Mouse (Mus musculus) adrenal gland, adult 8-10 months (tissue): ENCODE measurements at regions not wholly inside any gene's neighbourhood (a gene's known extent, or its start where the extent isn't known, plus 50 kb on each side); places are given as distances from the start of the nearest gene placed in this dataset.

ENCODE experiments used
- DNase-seq: peaks from one replicate; pipeline ENCODE4 v3.0.0; 2022

GRCm38 (mm10) chr12:99097618-99098066 lies 177.3 kb downstream of the Ttc8 start:
- DNase-seq: no peak

DNA sequence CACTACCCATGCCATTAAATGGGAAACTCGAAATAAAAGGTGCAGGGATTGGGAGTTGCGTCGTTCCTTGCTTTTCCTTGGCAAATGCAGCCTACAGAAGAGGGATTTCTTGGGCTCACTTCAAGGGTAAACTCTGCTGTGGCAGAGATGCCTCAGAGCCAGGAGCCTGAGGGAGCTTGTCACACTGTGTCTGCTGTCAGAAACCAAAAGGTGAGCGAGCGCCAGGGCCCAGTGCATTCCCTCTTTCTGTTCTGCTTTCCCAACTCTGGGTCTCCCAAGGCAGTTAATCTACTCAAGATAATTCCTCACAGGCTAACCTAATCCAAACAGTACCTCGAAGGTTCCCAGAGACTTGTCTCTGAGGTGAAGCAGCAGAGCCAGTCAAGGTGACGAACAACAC lies 179.5 kb downstream of the Ttc8 start:
- DNase-seq: no peak

DNA sequence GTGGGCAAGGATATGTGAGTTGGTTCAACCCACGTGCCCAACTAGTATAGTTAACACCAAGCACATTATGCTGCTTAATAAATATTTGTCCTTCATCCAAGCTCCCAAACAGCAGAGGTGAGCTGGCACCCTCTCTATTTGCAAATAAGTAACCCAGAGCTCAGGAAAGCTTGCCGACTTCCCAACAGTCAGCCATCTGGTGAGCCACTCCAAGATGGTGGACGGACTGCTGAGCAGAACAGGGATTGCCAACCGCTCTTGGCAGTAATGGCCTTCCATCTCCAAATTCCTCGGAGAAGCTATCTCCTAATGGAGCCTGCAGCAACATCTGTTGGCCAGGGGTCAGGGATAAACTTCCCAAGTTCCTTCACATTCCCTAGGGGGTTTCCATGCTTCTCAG lies 188.2 kb downstream of the Ttc8 start:
- no peak for DNase-seq

- DNase-seq: no peak
These were observed 193.4 kb downstream of the Ttc8 start for GRCm38 (mm10) chr12:99113781-99114180.

DNA sequence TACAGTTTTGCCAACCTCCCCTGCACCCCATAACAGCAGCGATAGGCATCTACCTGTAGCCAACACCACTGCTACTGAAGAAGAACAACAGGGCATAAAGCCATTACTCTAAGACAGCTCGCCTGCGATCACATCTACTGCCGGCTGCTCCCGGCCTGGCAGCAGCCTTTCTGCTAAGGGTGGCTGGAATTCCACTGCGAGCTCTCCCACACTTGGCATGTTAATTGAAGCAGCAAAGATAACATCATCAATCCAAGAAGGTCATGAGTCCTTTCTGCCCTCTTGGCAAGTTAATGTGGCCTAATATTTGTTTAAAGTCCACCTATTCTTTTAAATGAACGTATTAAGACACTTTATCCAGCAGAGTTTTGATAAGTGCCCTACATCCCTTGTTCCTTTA lies 196.1 kb downstream of the Ttc8 start:
- DNase-seq: no peak

DNA sequence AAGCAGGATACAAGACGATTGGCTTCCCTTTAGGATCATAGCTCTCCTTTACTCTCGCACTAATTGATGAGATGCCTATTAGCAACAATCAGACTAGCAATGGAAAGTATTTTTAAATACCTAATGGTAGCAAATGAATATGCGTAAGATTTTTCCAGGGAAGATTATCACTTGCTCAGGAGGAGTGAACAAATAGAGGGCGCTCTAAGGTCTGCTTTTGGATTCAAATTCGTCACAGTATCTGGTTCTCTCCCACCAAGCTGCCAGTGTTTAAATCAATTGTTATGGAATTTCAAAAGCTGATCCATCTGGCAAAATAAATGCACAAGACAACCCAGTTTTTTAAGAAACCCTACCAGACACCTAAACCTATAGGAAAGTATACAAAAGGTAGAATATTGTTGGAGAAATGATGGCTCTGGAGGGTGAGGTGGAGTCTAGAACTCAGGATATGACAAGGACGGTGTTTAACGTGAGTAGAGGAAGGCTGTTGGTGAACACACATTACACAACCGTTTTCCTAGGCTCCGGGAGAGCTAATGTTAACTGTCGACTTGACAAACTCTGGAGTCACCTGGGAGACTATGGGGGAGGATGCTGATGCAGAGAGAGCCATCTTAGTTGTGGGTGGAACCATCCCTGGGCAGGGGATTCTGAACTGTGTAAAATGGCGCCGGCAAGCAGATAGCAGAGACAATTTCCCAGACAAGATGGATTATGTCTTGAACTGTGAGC lies 198.2 kb downstream of the Ttc8 start:
- DNase-seq: no peak

DNA sequence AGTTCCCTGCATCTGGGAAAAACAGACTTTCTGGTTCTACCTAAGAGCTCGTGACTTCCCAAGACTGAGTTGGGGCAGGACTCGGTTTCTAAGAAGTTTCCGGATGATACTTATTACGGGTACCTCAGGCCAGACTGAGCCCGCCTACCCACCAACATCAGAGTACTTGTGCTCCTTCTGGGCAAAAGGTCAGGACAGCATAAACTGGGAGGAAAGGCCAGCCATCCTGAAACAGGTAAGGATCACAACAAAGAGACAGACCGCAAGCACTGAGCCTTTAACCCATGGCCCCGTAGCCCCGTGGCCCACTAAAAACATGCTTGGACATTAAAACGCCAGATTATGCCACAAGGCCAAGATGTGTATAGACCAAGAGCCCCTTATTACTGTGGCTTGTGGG lies 199.6 kb downstream of the Ttc8 start:
- no peak for DNase-seq

- peak; percentile 14 for DNase-seq
These were observed 203.5 kb downstream of the Ttc8 start for GRCm38 (mm10) chr12:99123611-99124495.

GRCm38 (mm10) chr12:99126129-99126528 lies 205.8 kb downstream of the Ttc8 start:
- DNase-seq: no peak
